Mouse (Mus musculus): ENCODE measurements at regions not wholly inside any gene's neighbourhood (a gene's known extent, or its start where the extent isn't known, plus 50 kb on each side); places are given as distances from the start of the nearest gene placed in this dataset.

- in situ Hi-C loops (cut with MboI; ENCODE audit: unreplicated experiment in 2 of 2): no loop called here
These were observed 86.6 kb upstream of the Lcorl start for GRCm38 (mm10) chr5:45943970-45944369.

- in situ Hi-C loops (cut with MboI; ENCODE audit: unreplicated experiment in 2 of 2): no loop called here
These were observed 75.6 kb upstream of the Lcorl start for GRCm38 (mm10) chr5:45932970-45933369.

- in situ Hi-C loops (cut with MboI; ENCODE audit: unreplicated experiment in 2 of 2): no loop called here
These were observed 73.8 kb upstream of the Lcorl start for GRCm38 (mm10) chr5:45931252-45931651.

GRCm38 (mm10) chr5:45925879-45926410 lies 68.5 kb upstream of the Lcorl start:
- in situ Hi-C loops (cut with MboI; ENCODE audit: unreplicated experiment in 2 of 2): loop anchor here in 1 of 2 experiments (5.0 kb wide), 2 partner anchors 69 to 244 kb away; partner anchors contain the start of gene Lcorl

GRCm38 (mm10) chr5:45923907-45924594 lies 66.6 kb upstream of the Lcorl start:
- in situ Hi-C loops (cut with MboI; ENCODE audit: unreplicated experiment in 2 of 2): no loop called here
